12 mouse cellular contexts compared by ENCODE assay signal in genomic region chr6:91708919-91709318, GRCm38 (mm10). TPM values are rescaled to one million over a fixed set of nuclear protein-coding genes. Genes with fewer than 3 reads are reported as not detected.
DNase-seq lines count a peak whose midpoint lies in the region; ATAC-seq and TF ChIP-seq lines count a peak whose summit lies in the region.
"Had no signal": no experiment of that assay in that cellular context is flagged by ENCODE, and none has a peak within 500 bp of the region (broad histone marks: within the 10 kb centered on the region; RNA-seq: fewer than 3 reads in every experiment).

No protein-coding gene starts in this region.

- peaks cover 31% of the 10 kb centered on the region for H3K36me3 ChIP-seq in hindbrain, embryonic 14.5 days (replicated peaks; ENCODE audit: control insufficient read depth, insufficient read depth)

- no peak overlapping the region for H3K4me2 ChIP-seq in hindbrain, embryonic 14.5 days (replicated peaks)

- H3K9me3 ChIP-seq in hindbrain, embryonic 14.5 days (ENCODE audit: control insufficient read depth, low read length), result no peaks in the 10 kb centered on the region
- H3K9me3 ChIP-seq: limb, embryonic 10.5 days had no signal

- DNase-seq in layer of hippocampus, adult 2 months (ENCODE audit: low spot score in 2 of 2), result no peak
- DNase-seq in layer of hippocampus, postnatal 25 days (ENCODE audit: extremely low spot score in 1 of 2, low spot score in 1 of 2), result no peak
- DNase-seq in 3T3-L1 (ENCODE audit: low read depth, low spot score), result peak; percentile 33
- peak; percentile 35 to 36 for DNase-seq in B cell, adult 2 months
- DNase-seq in hindbrain, embryonic 14.5 days (ENCODE audit: low spot score), result no peak
- no peak for DNase-seq in natural killer cell, adult 2 months (ENCODE audit: low spot score in 2 of 2)
- DNase-seq in cerebellum, adult 8-10 months, result no peak
- DNase-seq: spleen, adult 18-20 months; thymus, postnatal 25 days had no signal

- ATAC-seq in hindbrain, embryonic 14.5 days (ENCODE audit: low FRiP score), result no peak
- no peak for ATAC-seq in frontal cortex, adult (ENCODE audit: low TSS enrichment)
- ATAC-seq: inflammation-experienced regulatory T-cells, adult 6 months had no signal

- H3K9ac ChIP-seq in hindbrain, embryonic 14.5 days, result no peak overlapping the region

- H3K27ac ChIP-seq in layer of hippocampus, adult 2 months, result peak overlapping the region; percentile 77
- H3K27ac ChIP-seq in hindbrain, embryonic 14.5 days, result peak overlapping the region; percentile 85

- no peaks in the 10 kb centered on the region for H3K27me3 ChIP-seq in hindbrain, embryonic 14.5 days (ENCODE audit: control insufficient read depth, insufficient read depth, low read length)

- 92% methylated on average over 1 of the region's 2 CpGs for whole genome bisulfite sequencing in hindbrain, embryonic 14.5 days

- TF ChIP-seq CTCF in layer of hippocampus, adult 2 months (conservative IDR thresholded peaks at IDR 0.05), result peak; percentile 67

- peaks cover 48% of the 10 kb centered on the region for H3K4me1 ChIP-seq in hindbrain, embryonic 14.5 days (replicated peaks; ENCODE audit: control insufficient read depth, insufficient read depth, low read length)

- H3K4me3 ChIP-seq in layer of hippocampus, adult 2 months, result no peak overlapping the region
- no peak overlapping the region for H3K4me3 ChIP-seq in hindbrain, embryonic 14.5 days (replicated peaks; ENCODE audit: low read length)
- H3K4me3 ChIP-seq: limb, embryonic 10.5 days had no signal

RNA-seq across cellular contexts. Expression of gene Slc6a6, which starts 25.1 kb away (rescaled TPM):
- 100 to 1,000 TPM; 136 to 138 TPM for total RNA-seq in layer of hippocampus, adult 2 months (2021)
- total RNA-seq in layer of hippocampus, postnatal 25 days (2021), result 100 to 1,000 TPM; 104 to 168 TPM
- 91.6 and 98.5 TPM in 2 replicates for polyA plus RNA-seq in hindbrain, embryonic 14.5 days (2014; fragmentation: Nextera tagmentation; extraction: Ambion mirVana)

Comparison
In these comparisons a context has a peak if more than half of its experiments do, and no peak if none do; other contexts are left out.
1. DNase-seq: peak in 3T3-L1 (single experiment) and B cell, adult 2 months (2 of 2); none in layer of hippocampus, adult 2 months (0 of 2), layer of hippocampus, postnatal 25 days (0 of 2), hindbrain, embryonic 14.5 days (single experiment), natural killer cell, adult 2 months (0 of 2) and cerebellum, adult 8-10 months (single experiment).